Mouse (Mus musculus) lung, postnatal 14 days (tissue): ENCODE results near the gene Cnksr2.

Experiments
- DNase-seq: peaks from one replicate; pipeline ENCODE4 v3.0.0; 2021

The Cnksr2 gene

GRCm38 (mm10) chrX:158043057-158043843 is at the start of gene Cnksr2:
Gene Cnksr2, minus strand, starts transcription at chrX:158043294.
- peak; percentile 0 for DNase-seq

GRCm38 (mm10) chrX:158043844-158044140 is 698 bp upstream of the Cnksr2 start:
- DNase-seq, result no peak

GRCm38 (mm10) chrX:158042255-158043056 is 638 bp downstream of the Cnksr2 start:
- no peak for DNase-seq

GRCm38 (mm10) chrX:158041703-158042102 is 1.4 kb downstream of the Cnksr2 start:
- no peak for DNase-seq

GRCm38 (mm10) chrX:157951698-157952097 is 91.4 kb downstream of the Cnksr2 start:
- DNase-seq, result peak; percentile 0

GRCm38 (mm10) chrX:157949256-157949655 is 93.8 kb downstream of the Cnksr2 start:
- no peak for DNase-seq

- no peak for DNase-seq
Observed at GRCm38 (mm10) chrX:157945121-157945520, 98.0 kb downstream of the Cnksr2 start.

GRCm38 (mm10) chrX:157936611-157937010 is 106.5 kb downstream of the Cnksr2 start:
- DNase-seq, result no peak

- DNase-seq, result no peak
Observed at GRCm38 (mm10) chrX:157920093-157920492, 123.0 kb downstream of the Cnksr2 start.

- DNase-seq, result no peak
Observed at GRCm38 (mm10) chrX:157829983-157830382, 213.1 kb downstream of the Cnksr2 start.

- no peak for DNase-seq
Observed at GRCm38 (mm10) chrX:157818921-157819260, 224.2 kb downstream of the Cnksr2 start.

GRCm38 (mm10) chrX:157818207-157818920 is 224.7 kb downstream of the Cnksr2 start, which contains the start of gene Klhl34:
Gene Klhl34, plus strand, starts transcription at chrX:157818435.
- DNase-seq, result no peak

- no peak for DNase-seq
Observed at GRCm38 (mm10) chrX:157817571-157818206, 225.4 kb downstream of the Cnksr2 start.

GRCm38 (mm10) chrX:157809721-157810120 is 233.4 kb downstream of the Cnksr2 start:
- DNase-seq, result no peak

- no peak for DNase-seq
Observed at GRCm38 (mm10) chrX:157801669-157802068, 241.4 kb downstream of the Cnksr2 start.
